Mouse (Mus musculus) spleen, adult 2 months (tissue): ENCODE results near the gene Pheta1. TPM values are rescaled to one million over a fixed set of nuclear protein-coding genes. Genes with fewer than 3 reads are reported as not detected.

Experiments used
- DNase-seq, 2 experiments: peaks; one replicate each; pipeline versions ENCODE4 v3.0.0 to v3.0.0-alpha.2; 2012 to 2021; ENCODE audit warnings: low spot score in 2 of 2, low read depth in 1 of 2
- H3K27ac ChIP-seq: fragments of 200-500 bp; 2 replicates; pipeline ENCODE4 v1.5.1; 2012; ENCODE audit warnings: low read length, inconsistent platforms; ENCODE audit not compliant: insufficient read depth
- H3K27me3 ChIP-seq: fragments of 200-500 bp; 2 replicates; pipeline ENCODE4 v1.6.1; 2012; ENCODE audit warnings: mild to moderate bottlenecking, moderate library complexity, low read length, inconsistent platforms; ENCODE audit not compliant: control insufficient read depth, insufficient read depth
- H3K36me3 ChIP-seq: fragments of 200-500 bp; 2 replicates; pipeline ENCODE4 v1.6.1; 2012; ENCODE audit warnings: mild to moderate bottlenecking, low read length, inconsistent platforms; ENCODE audit not compliant: control insufficient read depth, insufficient read depth
- H3K4me1 ChIP-seq: fragments of 200-500 bp; 2 replicates; pipeline ENCODE4 v1.6.1; 2011; ENCODE audit warnings: inconsistent platforms; ENCODE audit not compliant: control insufficient read depth, insufficient read depth, insufficient read length
- H3K4me3 ChIP-seq: fragments of 200-500 bp; 2 replicates; pipeline ENCODE4 v1.5.1; 2011; ENCODE audit warnings: mild to moderate bottlenecking, inconsistent platforms; ENCODE audit not compliant: insufficient read depth, insufficient read length; ENCODE audit errors: extremely low read depth
- CTCF ChIP-seq: fragments of 200-500 bp; IDR thresholded peaks from 2 replicates; pipeline ENCODE4 v1.5.1; 2011; ENCODE audit warnings: mild to moderate bottlenecking, inconsistent platforms; ENCODE audit not compliant: insufficient read depth, insufficient read length, insufficient replicate concordance; ENCODE audit errors: extremely low read depth
- POLR2A ChIP-seq: fragments of 200-500 bp; IDR thresholded peaks from 2 replicates; pipeline ENCODE4 v1.6.1; 2011; ENCODE audit warnings: low read depth, low read length, inconsistent platforms
- WGBS: fragments of 180-500 bp; shearing (Covaris S2); methylation state at CpG from one replicate; pipeline ENCODE4 v1.1.7; 2018; 5-methylcytosine and 5-hydroxymethylcytosine counted together
- polyA plus RNA-seq: library from polyadenylated mRNA; depleted of rRNA; stranded (reverse); fragments of >200 nt; gene quantifications from 2 replicates; pipeline ENCODE4 v1.2.3, GENCODE M21; 2012

Gene Pheta1
- polyA plus RNA-seq, 1 experiment = 5.1 TPM

- H3K4me3 ChIP-seq = no peak overlapping the region
- H3K27me3 ChIP-seq = no peaks in the 10 kb centered on the region
- H3K27ac ChIP-seq = no peak overlapping the region
- WGBS = 94% methylated on average over 4 of the region's 4 CpGs
- peaks cover 52% of the 10 kb centered on the region for H3K36me3 ChIP-seq
- no peak for TF ChIP-seq CTCF
- TF ChIP-seq POLR2A = no peak
- no peak for DNase-seq
- H3K4me1 ChIP-seq = peaks cover 15% of the 10 kb centered on the region; the same call in 1 of the 2 replicates
These were observed 29.9 kb upstream of the Pheta1 start for GRCm38 (mm10) chr5:121818862-121819261.

- Histone ChIP-seq H3K36me3 (peaks cover 54% of the 10 kb centered on the region), H3K4me1 (peaks cover 22% of the 10 kb centered on the region; the same call in 1 of the 2 replicates), H3K4me3 (no peak overlapping the region), H3K27me3 (no peaks in the 10 kb centered on the region), H3K27ac (no peak overlapping the region)
- no peak for DNase-seq
- TF ChIP-seq CTCF (no peak), POLR2A (no peak)
- 15% methylated on average over 5 of the region's 5 CpGs for WGBS
These were observed 29.2 kb upstream of the Pheta1 start for GRCm38 (mm10) chr5:121819559-121819958.

GRCm38 (mm10) chr5:121820161-121820560, 28.6 kb upstream of the Pheta1 start:
- Histone ChIP-seq H3K27me3 (no peaks in the 10 kb centered on the region), H3K36me3 (peaks cover 57% of the 10 kb centered on the region), H3K27ac (no peak overlapping the region), H3K4me3 (no peak overlapping the region), H3K4me1 (peaks cover 24% of the 10 kb centered on the region; the same call in 1 of the 2 replicates)
- no peak for DNase-seq
- TF ChIP-seq CTCF (no peak), POLR2A (no peak)
- 64% methylated on average over 2 of the region's 2 CpGs for WGBS

GRCm38 (mm10) chr5:121820657-121821056, 28.1 kb upstream of the Pheta1 start:
- TF ChIP-seq POLR2A (no peak), CTCF (no peak)
- no peaks in the 10 kb centered on the region for H3K27me3 ChIP-seq
- H3K4me1 ChIP-seq = peaks cover 24% of the 10 kb centered on the region; the same call in 1 of the 2 replicates
- H3K4me3 ChIP-seq = no peak overlapping the region
- no peak overlapping the region for H3K27ac ChIP-seq
- no peak for DNase-seq
- H3K36me3 ChIP-seq = peaks cover 59% of the 10 kb centered on the region
- WGBS = 70% methylated on average over 3 of the region's 3 CpGs

GRCm38 (mm10) chr5:121821116-121821515, 27.7 kb upstream of the Pheta1 start:
- H3K27ac ChIP-seq = no peak overlapping the region
- peaks cover 24% of the 10 kb centered on the region; the same call in 1 of the 2 replicates for H3K4me1 ChIP-seq
- WGBS = 77% methylated on average over 5 of the region's 5 CpGs
- no peaks in the 10 kb centered on the region for H3K27me3 ChIP-seq
- no peak for DNase-seq
- H3K4me3 ChIP-seq = no peak overlapping the region
- no peak for TF ChIP-seq POLR2A
- no peak for TF ChIP-seq CTCF
- H3K36me3 ChIP-seq = peaks cover 56% of the 10 kb centered on the region

GRCm38 (mm10) chr5:121821552-121821951, 27.2 kb upstream of the Pheta1 start:
- TF ChIP-seq POLR2A (no peak), CTCF (no peak)
- Histone ChIP-seq H3K27me3 (no peaks in the 10 kb centered on the region), H3K4me1 (peaks cover 25% of the 10 kb centered on the region; the same call in 1 of the 2 replicates), H3K4me3 (no peak overlapping the region), H3K36me3 (peaks cover 57% of the 10 kb centered on the region), H3K27ac (no peak overlapping the region)
- no peak for DNase-seq
- 87% methylated on average over 5 of the region's 5 CpGs for WGBS

- WGBS = 76% methylated on average over 7 of the region's 7 CpGs
- H3K27me3 ChIP-seq = no peaks in the 10 kb centered on the region
- H3K4me3 ChIP-seq = no peak overlapping the region
- H3K36me3 ChIP-seq = peaks cover 58% of the 10 kb centered on the region
- DNase-seq = no peak
- peak overlapping the region; percentile 12; the same call in 1 of the 2 replicates for H3K27ac ChIP-seq
- TF ChIP-seq CTCF (no peak), POLR2A (no peak)
- H3K4me1 ChIP-seq = peaks cover 30% of the 10 kb centered on the region; the same call in 1 of the 2 replicates
These were observed 25.8 kb upstream of the Pheta1 start for GRCm38 (mm10) chr5:121822786-121823505.
